Mouse (Mus musculus) spleen, adult 12 weeks (tissue): ENCODE measurements around the gene Sftpa1.

ENCODE experiments used
- DNase-seq: peaks from one replicate; pipeline ENCODE4 v3.0.0; 2022; ENCODE audit warnings: low spot score

The Sftpa1 gene

DNA sequence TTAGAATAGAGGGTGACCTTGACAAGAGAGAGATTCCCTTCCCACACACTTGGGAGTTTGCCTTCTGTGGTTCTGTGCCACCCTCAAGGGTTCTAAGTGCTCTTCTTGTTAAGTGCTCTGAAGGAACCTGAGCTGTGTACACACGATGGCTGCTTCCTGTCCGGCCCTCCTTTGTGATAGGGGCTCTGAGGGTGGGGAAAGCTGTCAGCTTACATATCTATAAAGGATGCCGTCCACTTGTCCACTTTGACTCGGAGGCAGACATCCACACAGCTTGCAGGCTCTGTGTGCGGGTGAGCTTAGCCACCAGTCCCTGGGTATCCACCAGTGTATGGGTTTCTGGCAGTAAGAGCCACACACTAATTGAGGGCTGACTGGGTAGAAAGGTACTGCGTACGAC, at the start of gene Sftpa1:
Gene Sftpa1, plus strand, starts transcription at position 243 of the 400 bp plus-strand sequence.
- DNase-seq, result no peak

DNA sequence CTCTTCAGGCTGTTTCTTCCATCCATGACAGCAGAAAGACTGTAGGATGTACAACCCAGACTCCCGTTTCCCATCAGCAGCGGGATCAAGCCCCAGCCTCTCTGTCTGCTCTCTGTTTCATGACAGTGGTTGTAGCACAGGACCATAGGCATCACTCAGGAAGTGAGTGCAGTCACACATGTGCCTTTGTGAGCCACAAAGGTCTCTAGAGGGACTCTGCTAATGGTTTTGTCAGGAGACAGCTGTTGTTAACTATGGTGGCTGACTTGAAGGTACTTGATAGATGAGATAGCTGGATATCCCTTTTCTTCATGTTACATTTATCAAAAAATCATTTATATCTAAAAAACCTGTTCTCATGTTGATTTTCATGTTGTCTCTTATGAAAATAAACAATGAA, 49.2 kb upstream of the Sftpa1 start:
- no peak for DNase-seq

DNA sequence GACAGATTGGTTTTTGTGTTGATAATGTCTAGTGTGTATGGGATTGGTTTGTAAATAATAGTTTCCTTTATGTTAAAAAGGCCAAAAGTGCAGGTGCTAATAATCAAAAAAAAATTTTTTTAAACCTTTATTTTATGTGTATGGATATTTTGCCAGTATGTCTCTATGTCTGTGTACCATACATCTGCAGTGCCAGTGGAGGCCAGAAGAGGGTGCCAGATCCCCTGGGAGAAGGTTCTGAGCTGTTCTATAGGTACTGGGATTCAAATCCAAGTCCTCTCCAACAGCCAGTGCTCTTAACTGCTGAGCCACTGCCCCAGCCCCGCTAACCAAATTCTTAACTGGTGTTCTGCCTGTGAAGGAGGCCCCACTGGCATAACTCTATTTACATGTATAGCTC, 44.1 kb upstream of the Sftpa1 start:
- DNase-seq, result no peak

DNA sequence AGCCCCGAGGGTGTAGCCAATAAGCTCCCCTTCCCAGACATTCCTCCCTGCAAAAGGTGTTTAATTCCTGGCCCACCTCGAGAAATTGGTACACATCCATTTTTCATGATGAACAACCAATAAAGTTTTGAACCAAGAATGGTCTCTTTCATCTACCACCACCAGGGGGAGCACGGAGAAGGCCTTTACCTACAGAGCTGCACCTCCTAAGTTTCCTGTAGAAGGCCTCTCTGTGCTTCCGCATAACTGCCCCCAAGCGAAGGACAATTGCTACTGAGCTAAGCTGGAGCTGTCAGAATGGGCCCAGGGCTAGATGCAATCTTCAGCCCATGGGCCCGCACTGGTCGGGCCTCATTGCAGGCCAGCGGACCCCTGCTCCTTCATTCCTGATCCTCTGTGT, 40.8 kb upstream of the Sftpa1 start:
- no peak for DNase-seq

DNA sequence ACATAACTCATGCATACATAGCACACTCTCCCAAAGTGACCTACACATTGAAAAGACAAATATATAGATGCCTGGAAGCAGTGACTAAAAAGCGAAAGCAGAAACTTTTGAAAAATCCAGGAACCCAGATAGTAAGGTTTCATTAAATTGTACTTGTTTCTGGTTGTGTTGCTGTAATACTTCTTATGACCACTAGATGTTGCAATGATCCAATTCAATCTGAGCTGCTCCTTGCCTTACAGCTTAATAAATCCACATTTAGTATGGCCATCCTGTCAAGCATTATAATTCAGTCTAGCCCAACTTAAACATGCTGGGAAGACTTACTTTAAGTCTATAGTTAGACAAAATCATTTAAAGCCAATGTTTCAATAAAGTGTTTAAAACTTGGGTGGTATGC, 37.5 kb upstream of the Sftpa1 start:
- DNase-seq, result no peak

DNA sequence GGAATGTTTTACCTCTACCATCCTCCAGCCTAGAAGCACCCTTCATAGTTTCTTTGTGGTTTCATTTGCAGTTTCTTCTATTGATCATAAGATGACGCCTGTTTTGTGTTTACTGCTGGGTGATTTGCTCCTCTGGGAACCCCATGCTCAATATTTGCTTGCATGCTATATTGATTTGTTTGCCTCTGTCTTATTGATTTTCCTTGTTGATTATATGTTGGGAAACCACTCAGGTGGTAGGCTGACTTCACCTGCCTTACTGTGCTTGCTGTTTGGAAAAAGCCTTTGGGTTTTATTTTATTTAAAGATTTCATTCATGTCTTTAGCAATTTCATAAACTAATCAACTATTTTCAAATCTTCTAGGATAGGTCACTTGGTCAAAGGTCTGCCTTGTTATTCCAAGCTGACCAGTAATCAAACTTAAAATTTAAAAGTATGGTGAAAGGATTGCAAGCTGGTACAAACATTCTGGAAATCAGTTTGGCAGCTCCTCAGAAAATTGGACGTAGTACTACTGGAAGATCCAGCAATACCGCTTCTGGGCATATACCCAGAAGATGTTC, 35.2 kb upstream of the Sftpa1 start:
- no peak for DNase-seq

DNA sequence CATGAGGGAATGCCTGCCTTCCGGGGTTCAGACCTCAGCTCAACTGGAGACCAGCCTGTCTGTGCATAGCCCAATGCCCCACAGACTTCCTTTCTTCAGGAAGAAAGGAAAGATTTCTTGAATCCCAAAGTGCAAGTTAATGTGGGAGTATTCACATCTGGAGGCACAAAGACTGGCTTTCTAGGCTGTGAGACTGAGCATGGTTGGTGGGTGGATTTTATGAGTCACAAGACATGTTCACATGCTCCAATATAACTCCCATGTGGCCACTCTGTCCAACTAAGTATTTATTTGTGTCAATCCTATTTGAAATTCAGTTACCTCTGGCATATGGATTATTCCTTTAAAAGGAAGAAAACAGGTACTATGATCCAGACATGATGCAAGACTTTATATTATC, 32.9 kb upstream of the Sftpa1 start:
- no peak for DNase-seq

DNA sequence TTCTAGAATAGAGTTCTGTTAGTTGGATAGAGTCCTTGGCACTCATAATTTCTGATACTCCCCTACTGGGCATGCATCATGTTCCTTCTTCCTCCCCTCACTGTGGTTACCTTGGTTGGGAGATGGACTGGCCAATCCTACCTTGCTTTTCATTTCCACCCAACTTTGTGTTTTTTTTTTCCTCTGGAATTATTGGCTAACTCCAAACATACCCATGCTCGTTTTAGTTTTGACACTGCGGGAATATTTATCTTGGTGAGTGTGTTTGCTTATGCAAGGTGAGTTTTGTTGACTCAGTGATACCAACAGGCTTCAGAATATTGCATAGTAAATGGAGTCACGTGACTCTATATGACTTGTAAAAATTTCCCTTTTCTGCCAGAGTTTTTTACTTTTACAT, 30.9 kb upstream of the Sftpa1 start:
- no peak for DNase-seq

DNA sequence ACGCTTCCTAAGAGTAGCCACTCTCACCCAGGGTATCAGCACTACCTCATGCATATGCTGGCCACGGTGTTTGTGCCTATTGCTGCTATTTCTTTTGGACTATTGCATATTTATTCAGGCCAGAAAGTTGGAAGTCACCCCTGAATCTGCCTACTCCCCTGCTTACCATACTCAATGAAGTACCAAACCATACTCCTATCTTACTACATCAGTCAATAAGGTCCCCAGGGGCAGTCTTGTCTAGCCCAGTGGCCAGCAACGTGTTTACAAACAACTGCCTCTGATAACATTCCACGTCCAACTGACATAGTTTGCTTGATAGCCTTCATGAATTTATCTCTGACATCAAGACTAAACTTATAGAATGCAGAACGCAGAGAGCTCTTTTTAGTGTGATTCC, 30.3 kb upstream of the Sftpa1 start:
- no peak for DNase-seq

DNA sequence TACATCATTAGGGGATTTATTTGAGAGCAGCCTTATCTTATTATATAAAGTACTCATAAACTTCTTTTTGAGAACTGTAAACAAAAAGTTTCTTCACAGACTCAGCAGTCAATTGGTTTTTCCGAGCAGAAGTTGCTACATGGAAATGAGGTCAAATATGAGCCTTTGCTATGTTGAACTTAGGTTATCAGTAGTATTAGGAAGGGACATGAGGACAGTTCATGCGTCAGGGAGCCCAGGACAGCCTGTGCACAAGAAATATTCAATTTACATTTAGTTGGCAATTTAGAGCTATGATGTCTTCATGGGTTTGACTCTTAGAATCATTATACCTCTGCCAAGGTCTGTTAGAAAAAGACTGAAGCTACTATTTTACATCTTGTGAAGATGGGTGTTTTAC, 29.3 kb upstream of the Sftpa1 start:
- DNase-seq, result no peak

DNA sequence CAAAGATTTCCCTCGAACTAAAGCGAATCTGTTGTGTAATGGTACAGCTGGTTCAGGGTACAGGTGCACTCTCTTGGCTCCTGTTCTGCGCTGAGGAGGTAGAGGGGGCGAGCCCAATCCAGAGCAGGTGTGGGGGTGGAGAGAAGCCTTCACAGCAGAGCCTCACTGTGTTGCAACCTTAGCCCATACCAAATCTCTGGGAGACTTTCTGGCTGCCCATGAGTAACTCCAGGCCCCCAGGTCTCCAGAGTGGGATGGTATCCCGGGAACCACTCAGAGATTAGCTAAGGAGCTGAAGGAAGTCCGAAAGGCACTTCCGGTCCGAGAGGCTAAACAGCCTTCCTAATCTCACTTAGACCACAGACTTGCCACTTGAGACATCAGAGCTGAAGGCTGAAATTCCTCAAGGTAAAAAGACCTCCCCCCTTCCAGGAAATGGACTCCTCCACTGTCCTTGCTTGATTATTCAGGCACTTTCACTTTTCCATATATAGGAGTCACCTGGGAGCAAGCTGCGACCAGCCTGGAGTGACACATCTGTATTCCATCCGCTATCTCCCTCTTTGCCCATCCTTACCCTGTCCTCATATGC, 26.6 kb upstream of the Sftpa1 start, which contains the start of gene Mat1a:
Gene Mat1a, plus strand, starts transcription at position 183 of the 592 bp plus-strand sequence.
- no peak for DNase-seq

DNA sequence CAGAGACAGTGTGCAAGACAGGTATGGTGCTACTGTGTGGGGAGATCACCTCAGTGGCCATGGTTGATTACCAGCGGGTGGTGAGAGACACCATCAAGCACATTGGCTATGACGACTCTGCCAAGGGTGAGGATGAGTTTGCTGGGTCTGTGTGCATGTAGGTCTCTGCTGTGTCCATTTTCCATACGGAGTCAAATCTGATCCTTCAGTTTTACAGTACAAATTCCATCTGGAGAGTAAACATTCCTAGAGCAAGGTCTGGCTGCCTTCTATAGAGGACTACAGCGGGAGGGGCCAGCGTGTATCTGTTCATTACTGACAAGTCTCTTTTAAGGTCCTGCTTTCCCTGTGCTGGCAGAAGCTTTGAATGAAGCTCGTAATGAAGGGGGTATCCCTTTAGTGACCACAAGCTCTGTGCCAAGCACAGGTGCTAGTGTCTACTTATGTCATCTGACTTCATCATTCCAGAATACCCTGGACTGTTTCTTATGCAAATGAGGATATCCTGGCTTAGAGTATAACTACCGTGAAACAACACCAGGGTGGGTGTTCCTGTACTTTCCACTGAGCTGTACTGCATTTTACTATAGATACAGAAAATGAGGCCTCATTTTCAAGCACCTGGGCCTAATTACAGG, 20.4 kb upstream of the Sftpa1 start:
- no peak for DNase-seq

DNA sequence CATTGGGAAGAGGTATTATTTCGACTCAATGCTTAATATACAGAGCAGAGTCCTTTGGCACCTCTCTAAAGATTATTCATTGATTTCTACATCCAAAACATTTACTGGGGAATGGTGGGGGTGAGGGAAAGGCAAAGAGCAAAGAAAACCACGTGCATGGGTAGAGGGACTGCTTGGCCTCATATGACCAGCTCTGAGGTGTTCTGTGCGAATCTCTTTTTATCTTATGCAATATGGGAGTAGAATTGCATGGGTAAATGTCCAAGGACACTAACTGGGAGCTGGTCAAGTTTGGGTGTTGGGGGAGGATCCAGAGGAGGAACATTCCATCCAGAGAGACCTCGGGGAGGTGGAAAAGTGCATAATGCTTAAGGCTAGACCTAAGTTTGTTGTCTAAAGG, 18.6 kb upstream of the Sftpa1 start:
- DNase-seq, result no peak

DNA sequence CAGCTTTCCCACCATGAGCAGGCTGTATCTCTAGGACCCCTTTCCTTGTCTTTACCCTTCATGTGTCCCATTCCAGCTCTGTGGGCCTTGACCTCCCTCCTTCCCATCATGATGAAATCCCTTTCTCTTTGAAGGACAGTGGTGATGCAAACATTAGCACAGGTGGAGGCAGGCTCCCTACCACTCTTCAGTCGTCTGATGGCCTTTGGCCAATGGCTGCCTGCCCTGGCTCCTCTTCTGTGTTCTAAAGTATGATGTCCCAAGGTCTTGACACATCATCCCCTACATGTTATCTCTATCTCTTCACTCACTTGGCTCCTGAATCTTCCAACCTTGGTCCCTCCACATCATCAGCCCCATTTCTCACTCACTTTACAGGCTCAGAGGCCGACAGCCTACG, 15.3 kb upstream of the Sftpa1 start:
- DNase-seq, result no peak

DNA sequence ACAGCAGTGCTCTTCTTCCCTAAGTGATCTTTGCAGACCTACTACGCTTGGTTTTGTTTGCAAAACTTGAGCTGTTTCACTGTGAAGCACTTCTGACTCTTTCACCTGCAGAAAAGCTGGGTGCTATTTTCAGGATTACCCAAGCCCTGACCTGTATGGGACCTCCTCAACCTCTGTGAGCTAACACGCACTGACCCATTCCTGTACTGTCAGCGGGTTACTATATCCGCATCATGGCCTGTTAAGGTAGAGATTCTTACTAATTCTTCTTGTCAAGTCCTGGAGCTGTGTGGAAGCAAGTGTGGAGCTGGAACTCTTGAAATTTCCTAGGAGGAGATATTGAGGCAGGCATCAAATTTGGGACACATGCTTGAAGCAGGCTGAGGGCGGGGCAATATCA, 6.9 kb upstream of the Sftpa1 start:
- no peak for DNase-seq

DNA sequence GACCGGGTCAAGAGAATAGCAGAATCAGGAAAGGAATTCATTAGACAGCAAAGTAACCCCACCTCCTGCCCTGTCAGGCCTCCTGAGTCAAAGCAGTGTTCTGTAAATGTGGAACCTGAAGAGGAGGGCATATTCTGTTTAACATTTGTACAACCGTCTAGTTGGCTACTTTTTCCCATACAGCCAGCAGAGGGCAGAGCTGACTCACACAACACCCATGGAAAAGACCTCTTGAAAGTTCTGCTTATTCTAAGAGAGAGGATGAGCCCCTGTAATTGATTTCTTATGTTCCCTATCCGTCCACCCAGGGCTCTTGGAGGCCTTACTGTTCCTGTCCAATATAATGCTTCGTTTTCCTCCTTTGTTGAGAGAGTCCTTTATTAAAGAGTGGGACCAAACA, 3.6 kb upstream of the Sftpa1 start:
- DNase-seq, result no peak

DNA sequence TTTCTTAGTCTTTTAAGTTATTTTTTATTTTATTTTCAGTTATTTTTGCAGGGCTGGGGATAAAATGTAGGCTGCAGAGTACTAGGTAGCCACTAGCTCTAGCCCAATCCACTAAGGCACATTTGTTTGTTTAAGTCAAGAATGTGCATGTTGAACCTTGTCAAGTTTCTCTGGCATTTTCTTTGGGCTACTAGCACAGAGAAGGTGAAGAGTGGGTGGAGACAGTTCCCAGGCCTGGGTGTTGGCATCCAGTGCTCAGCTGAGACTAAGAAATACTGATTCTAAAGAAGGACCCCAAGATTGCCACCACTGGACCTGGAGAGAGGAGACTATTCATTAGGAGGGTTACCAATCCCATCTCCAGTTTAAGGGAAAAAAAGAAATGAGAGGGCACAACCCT, 5.4 kb downstream of the Sftpa1 start:
- no peak for DNase-seq

DNA sequence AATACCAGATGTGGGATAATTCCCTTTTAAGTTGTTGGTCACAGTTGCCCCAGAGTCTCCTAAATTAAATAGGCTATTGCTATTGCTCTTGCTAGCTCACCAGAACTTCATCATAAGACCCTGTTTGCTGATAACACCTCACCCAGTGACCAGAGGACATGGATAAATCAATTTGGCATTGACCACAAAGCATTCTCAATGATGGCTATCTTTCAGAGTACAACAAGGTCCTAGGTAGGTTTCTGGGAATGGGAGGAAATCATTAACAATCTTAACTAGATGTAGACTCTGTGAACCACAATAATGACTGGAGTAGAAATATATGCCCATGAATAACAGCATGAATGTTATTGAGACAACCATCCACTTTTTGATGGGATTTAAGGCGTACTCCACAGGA, 9.1 kb downstream of the Sftpa1 start:
- no peak for DNase-seq

DNA sequence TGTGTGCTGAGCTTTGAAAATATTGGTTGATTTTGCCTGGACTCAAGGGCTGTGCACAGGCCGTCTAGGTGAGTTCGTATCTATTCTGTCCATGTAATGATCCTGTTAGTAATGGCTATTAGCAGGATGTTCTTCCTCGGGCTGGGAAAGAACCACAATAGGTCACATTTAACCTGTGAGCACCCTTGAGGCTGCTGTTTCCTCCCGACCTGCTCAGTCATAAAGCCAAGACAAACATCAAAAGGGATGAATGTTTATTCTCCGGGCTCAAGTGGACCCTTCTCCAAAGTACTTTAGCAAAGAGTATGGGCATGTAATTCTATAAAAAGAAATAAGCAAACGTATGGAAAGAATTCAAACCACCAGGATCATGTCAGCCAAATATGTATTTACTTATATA, 14.5 kb downstream of the Sftpa1 start:
- DNase-seq, result no peak

DNA sequence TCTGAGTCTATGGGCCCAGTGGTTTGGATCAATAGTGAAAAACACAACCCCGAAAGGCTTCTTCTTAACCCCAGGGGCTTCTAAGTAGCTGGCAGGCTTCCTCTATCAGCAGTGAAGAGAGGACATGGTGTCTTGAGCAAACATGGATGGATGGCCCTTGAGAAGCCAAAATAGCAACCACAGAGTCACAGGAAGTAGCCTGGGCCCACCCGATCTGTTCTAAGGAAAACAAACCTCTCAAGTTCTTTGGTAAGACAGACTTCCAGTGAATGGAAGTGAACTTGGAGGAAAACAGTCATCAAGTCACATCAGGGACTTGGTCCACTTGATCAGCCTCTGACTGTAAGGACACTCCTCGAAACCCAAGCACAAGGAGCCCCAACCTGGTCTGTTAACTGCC, 15.3 kb downstream of the Sftpa1 start:
- DNase-seq, result no peak

DNA sequence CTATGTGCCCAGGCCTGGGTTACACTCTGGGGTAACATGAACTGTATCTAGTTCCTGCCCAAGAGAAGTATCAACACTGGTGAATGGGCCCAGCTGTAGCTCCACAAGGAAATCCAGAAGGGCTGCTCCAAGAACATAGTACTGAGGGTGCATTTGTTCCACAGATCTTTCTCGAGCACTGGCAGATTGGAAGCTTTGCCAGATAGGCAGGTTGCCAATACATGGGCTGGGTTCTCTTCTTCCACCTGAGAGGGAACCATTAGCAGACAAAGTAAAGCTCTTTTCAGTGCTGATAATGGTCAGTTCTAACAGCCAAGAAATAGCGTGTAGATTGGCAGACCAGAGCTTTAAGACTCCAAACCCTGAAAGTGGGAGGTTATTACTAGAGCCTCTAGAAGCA, 15.8 kb downstream of the Sftpa1 start:
- no peak for DNase-seq

DNA sequence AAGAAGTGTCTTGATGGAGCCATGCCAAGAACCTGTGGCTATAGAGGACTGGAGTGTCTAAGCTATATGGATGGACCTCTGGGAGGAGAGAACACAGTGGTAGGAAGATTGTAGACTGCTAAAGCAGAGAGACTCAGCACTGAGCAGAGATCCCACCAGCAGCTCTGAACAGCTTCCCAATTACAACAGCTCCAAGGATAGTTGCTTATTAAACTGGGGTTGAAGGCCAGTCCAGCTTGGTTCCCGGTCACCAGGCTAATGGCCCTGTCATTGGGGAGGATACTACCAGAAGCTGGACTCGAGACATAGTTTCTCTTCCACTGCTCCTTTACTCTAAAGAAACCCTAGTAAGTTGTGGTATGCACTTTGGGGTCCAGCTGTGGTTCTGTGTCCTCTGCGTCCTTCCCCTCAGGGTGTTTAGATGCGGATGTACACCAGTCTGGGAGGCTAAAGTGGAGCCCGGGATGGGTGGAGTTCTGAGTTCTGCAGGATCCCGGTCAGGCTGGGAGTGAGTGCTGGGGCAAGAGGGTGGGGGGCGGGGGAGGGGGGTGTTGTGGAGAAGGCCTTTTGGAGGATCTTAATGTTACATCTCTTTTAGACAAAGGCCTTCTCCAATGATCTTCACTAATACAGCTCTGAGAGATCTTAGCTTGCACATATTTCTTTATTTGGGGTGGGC, 19.8 kb downstream of the Sftpa1 start, which contains the start of gene Mbl1:
Gene Mbl1, plus strand, starts transcription at position 239 of the 679 bp plus-strand sequence.
- no peak for DNase-seq

DNA sequence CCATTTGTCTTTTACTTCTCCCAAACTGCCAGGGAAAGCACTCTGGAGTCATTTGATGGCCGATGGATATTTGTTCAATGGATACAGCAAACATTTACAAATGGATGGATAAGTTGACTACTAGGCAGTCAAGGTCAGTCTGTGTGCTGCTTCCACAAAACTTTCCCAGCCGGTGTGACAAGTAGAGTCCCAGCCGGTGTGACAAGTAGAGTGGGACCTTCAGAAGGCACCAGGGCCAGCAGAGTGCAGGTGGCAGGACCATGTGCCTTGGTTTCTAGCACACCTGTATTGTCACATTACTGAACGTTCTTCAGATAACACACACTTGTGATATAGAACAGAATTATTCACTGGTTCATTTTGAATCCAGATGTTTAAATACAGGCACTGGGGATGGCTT, 28.5 kb downstream of the Sftpa1 start:
- DNase-seq, result no peak
